Mouse (Mus musculus): ENCODE data around the gene Mesp1.
"Not testable (repeated sequence)": the region's sequence is repeated elsewhere in the genome, so short reads cannot be mapped to it uniquely, and the experiment has no call there.

Gene Mesp1

GRCm38 (mm10) chr7:79792635-79793421 is 760 bp downstream of the Mesp1 start:
- no peak for DNase-seq (ENCODE audit: low read depth, low spot score)

- DNase-seq (ENCODE audit: low read depth, low spot score): not testable (repeated sequence)
Observed at GRCm38 (mm10) chr7:79789812-79790211, 3.8 kb downstream of the Mesp1 start.

- peak; percentile 43 for DNase-seq (ENCODE audit: low read depth, low spot score)
Observed at GRCm38 (mm10) chr7:79786295-79786694, 7.3 kb downstream of the Mesp1 start.

- DNase-seq (ENCODE audit: low read depth, low spot score): no peak
Observed at GRCm38 (mm10) chr7:79782516-79782855, 11.1 kb downstream of the Mesp1 start.

- DNase-seq (ENCODE audit: low read depth, low spot score): no peak
Observed at GRCm38 (mm10) chr7:79781826-79782515, 11.6 kb downstream of the Mesp1 start.

GRCm38 (mm10) chr7:79780647-79781626 is 12.7 kb downstream of the Mesp1 start:
- peak; percentile 44 for DNase-seq (ENCODE audit: low read depth, low spot score)

GRCm38 (mm10) chr7:79771561-79772512 is 21.8 kb downstream of the Mesp1 start:
- no peak for DNase-seq (ENCODE audit: low read depth, low spot score)

GRCm38 (mm10) chr7:79769664-79770063 is 23.9 kb downstream of the Mesp1 start:
- DNase-seq (ENCODE audit: low read depth, low spot score): no peak

- DNase-seq (ENCODE audit: low read depth, low spot score): no peak
Observed at GRCm38 (mm10) chr7:79765991-79766390, 27.6 kb downstream of the Mesp1 start.

- no peak for DNase-seq (ENCODE audit: low read depth, low spot score)
Observed at GRCm38 (mm10) chr7:79762106-79762505, 31.5 kb downstream of the Mesp1 start.

- no peak for DNase-seq (ENCODE audit: low read depth, low spot score)
Observed at GRCm38 (mm10) chr7:79761124-79761876, 32.3 kb downstream of the Mesp1 start.

- DNase-seq (ENCODE audit: low read depth, low spot score): no peak
Observed at GRCm38 (mm10) chr7:79759766-79760165, 33.8 kb downstream of the Mesp1 start.

GRCm38 (mm10) chr7:79758176-79758575 is 35.4 kb downstream of the Mesp1 start:
- no peak for DNase-seq (ENCODE audit: low read depth, low spot score)

- DNase-seq (ENCODE audit: low read depth, low spot score): no peak
Observed at GRCm38 (mm10) chr7:79756334-79756733, 37.3 kb downstream of the Mesp1 start.

- DNase-seq (ENCODE audit: low read depth, low spot score): no peak
Observed at GRCm38 (mm10) chr7:79749511-79749910, 44.1 kb downstream of the Mesp1 start.

GRCm38 (mm10) chr7:79747659-79748058 is 45.9 kb downstream of the Mesp1 start:
- DNase-seq (ENCODE audit: low read depth, low spot score): no peak

GRCm38 (mm10) chr7:79744585-79744984 is 49.0 kb downstream of the Mesp1 start:
- DNase-seq (ENCODE audit: low read depth, low spot score): no peak

- no peak for DNase-seq (ENCODE audit: low read depth, low spot score)
Observed at GRCm38 (mm10) chr7:79744051-79744450, 49.5 kb downstream of the Mesp1 start.

GRCm38 (mm10) chr7:79742659-79743536 is 50.7 kb downstream of the Mesp1 start, which contains the start of the genes Pex11a and Wdr93:
Pex11a (minus strand) TSS chr7:79743131.
Wdr93 (plus strand) TSS chr7:79743163.
- peak; percentile 76 for DNase-seq (ENCODE audit: low read depth, low spot score)

Data from retina, adult 2 months (tissue).